Mouse (Mus musculus) common myeloid progenitor, adult 5-6 weeks (primary cell): ENCODE measurements around the gene Ppip5k1. TPM values are rescaled to one million over a fixed set of nuclear protein-coding genes. Genes with fewer than 3 reads are reported as not detected.
"Not testable (repeated sequence)": the region's sequence is repeated elsewhere in the genome, so short reads cannot be mapped to it uniquely, and the experiment has no call there.

Source experiments
- ATAC-seq: replicated peaks from 2 replicates; pipeline ENCODE4 v1.8.0; 2016; ENCODE audit warnings: low read depth, mild to moderate bottlenecking, moderate TSS enrichment, inconsistent platforms; ENCODE audit not compliant: poor library complexity, severe bottlenecking
- total RNA-seq: library from RNA; stranded (forward); fragments of 200-1000, 187-1606 nt; gene quantifications from 2 replicates; pipeline ENCODE4 v1.2.3, GENCODE M21; 2017

Ppip5k1 gene
- total RNA-seq, result 12.2 and 22.1 TPM in 2 replicates

- peak; percentile 97 for ATAC-seq
Measured at GRCm38 (mm10) chr2:121354820-121355592, at the start of gene Ppip5k1. TSS of gene Ppip5k1 (minus strand) at chr2:121355396.

- ATAC-seq, result no peak
Measured at GRCm38 (mm10) chr2:121403296-121403695, 48.1 kb upstream of the Ppip5k1 start.

GRCm38 (mm10) chr2:121396624-121397023 is 41.4 kb upstream of the Ppip5k1 start:
- ATAC-seq, result peak; percentile 73; the same call in 1 of the 2 replicates

- not testable (repeated sequence) for ATAC-seq
Measured at GRCm38 (mm10) chr2:121386961-121387575, 31.9 kb upstream of the Ppip5k1 start, which contains the start of gene Strc. TSS of gene Strc (minus strand) at chr2:121387168.

- ATAC-seq, result no peak
Measured at GRCm38 (mm10) chr2:121374766-121375165, 19.6 kb upstream of the Ppip5k1 start.

GRCm38 (mm10) chr2:121372266-121372665 is 17.1 kb upstream of the Ppip5k1 start:
- ATAC-seq, result no peak

GRCm38 (mm10) chr2:121370921-121371320 is 15.7 kb upstream of the Ppip5k1 start:
- no peak for ATAC-seq

- no peak for ATAC-seq
Measured at GRCm38 (mm10) chr2:121368831-121369230, 13.6 kb upstream of the Ppip5k1 start.

- ATAC-seq, result no peak
Measured at GRCm38 (mm10) chr2:121363656-121364055, 8.5 kb upstream of the Ppip5k1 start.

- ATAC-seq, result no peak
Measured at GRCm38 (mm10) chr2:121359461-121359860, 4.3 kb upstream of the Ppip5k1 start.

GRCm38 (mm10) chr2:121358381-121358780 is 3.2 kb upstream of the Ppip5k1 start:
- ATAC-seq, result 0 out of 2 replicates have a peak, but pooled peaks have one; percentile 13

- ATAC-seq, result no peak
Measured at GRCm38 (mm10) chr2:121357961-121358360, 2.8 kb upstream of the Ppip5k1 start.

- ATAC-seq, result no peak
Measured at GRCm38 (mm10) chr2:121357494-121357893, 2.3 kb upstream of the Ppip5k1 start, which contains the start of gene Ckmt1. TSS of gene Ckmt1 (plus strand) at chr2:121357714.

- ATAC-seq, result no peak
Measured at GRCm38 (mm10) chr2:121354378-121354777, 818 bp downstream of the Ppip5k1 start.

- no peak for ATAC-seq
Measured at GRCm38 (mm10) chr2:121353156-121353555, 2.0 kb downstream of the Ppip5k1 start.

- 0 out of 2 replicates have a peak, but pooled peaks have one; percentile 29 for ATAC-seq
Measured at GRCm38 (mm10) chr2:121339057-121339456, 16.1 kb downstream of the Ppip5k1 start.

- no peak for ATAC-seq
Measured at GRCm38 (mm10) chr2:121329492-121329891, 25.7 kb downstream of the Ppip5k1 start.

- ATAC-seq, result no peak
Measured at GRCm38 (mm10) chr2:121323693-121324470, 31.3 kb downstream of the Ppip5k1 start.

GRCm38 (mm10) chr2:121323041-121323440 is 32.2 kb downstream of the Ppip5k1 start:
- ATAC-seq, result no peak

GRCm38 (mm10) chr2:121316278-121316677 is 38.9 kb downstream of the Ppip5k1 start:
- ATAC-seq, result no peak
